Mouse (Mus musculus) ES-Bruce4 (cell line): ENCODE results near the gene Adamts3. TPM values are rescaled to one million over a fixed set of nuclear protein-coding genes. Genes with fewer than 3 reads are reported as not detected.

Experiments used
- H3K27ac ChIP-seq: 2 replicates; pipeline ENCODE4 v1.5.1; 2012; ENCODE audit warnings: low read length, inconsistent platforms; ENCODE audit not compliant: insufficient read depth
- H3K27me3 ChIP-seq: 2 replicates; pipeline ENCODE4 v1.6.1; 2012; ENCODE audit warnings: mild to moderate bottlenecking, low read length, inconsistent platforms; ENCODE audit not compliant: control insufficient read depth, poor library complexity, insufficient read depth, severe bottlenecking
- H3K36me3 ChIP-seq: 2 replicates; pipeline ENCODE4 v1.6.1; 2012; ENCODE audit warnings: inconsistent platforms, mild to moderate bottlenecking, low read length, moderate library complexity; ENCODE audit not compliant: control insufficient read depth, poor library complexity, insufficient read depth, severe bottlenecking
- H3K4me1 ChIP-seq: one replicate; pipeline ENCODE4 v1.8.1; 2011; ENCODE audit warnings: low read length; ENCODE audit not compliant: control insufficient read depth, insufficient read depth
- H3K4me3 ChIP-seq: 2 replicates; pipeline ENCODE4 v1.5.1; 2011; ENCODE audit warnings: low read depth, mild to moderate bottlenecking, low read length
- H3K9ac ChIP-seq: 2 replicates; pipeline ENCODE4 v1.6.1; 2012; ENCODE audit warnings: low read depth, mild to moderate bottlenecking, inconsistent platforms; ENCODE audit not compliant: poor library complexity, severe bottlenecking
- H3K9me3 ChIP-seq: replicated peaks from 2 replicates; pipeline ENCODE4 v1.6.1; 2012; ENCODE audit warnings: mild to moderate bottlenecking, low read length, inconsistent platforms; ENCODE audit not compliant: control insufficient read depth, poor library complexity, insufficient read depth, severe bottlenecking
- CTCF ChIP-seq: IDR thresholded peaks from one replicate; pipeline ENCODE4 v1.8.1; 2011; ENCODE audit warnings: low read depth, low read length
- EP300 ChIP-seq: IDR thresholded peaks from 2 replicates; pipeline ENCODE4 v1.6.1; 2011; ENCODE audit warnings: low read depth, low read length; ENCODE audit not compliant: insufficient read depth
- POLR2A ChIP-seq: IDR thresholded peaks from one replicate; pipeline ENCODE4 v1.8.1; 2011; ENCODE audit warnings: low read length; ENCODE audit not compliant: insufficient read depth
- polyA plus RNA-seq: library from polyadenylated mRNA; stranded (reverse); fragments of >200 nt; gene quantifications from 2 replicates; pipeline ENCODE4 v1.2.4, GENCODE M21; 2011; ENCODE audit warnings: low read depth; ENCODE audit not compliant: missing spikeins, insufficient read depth, insufficient read length

Adamts3 gene
- polyA plus RNA-seq, 1 experiment = 0.90 TPM

- TF ChIP-seq EP300 (no peak), POLR2A (no peak), CTCF (no peak)
- Histone ChIP-seq H3K27ac (no peak overlapping the region), H3K9ac (no peak overlapping the region), H3K36me3 (no peaks in the 10 kb centered on the region), H3K9me3 (0 out of 2 replicates have a peak, but pooled peaks cover 5% of the 10 kb centered on the region), H3K4me3 (no peak overlapping the region), H3K4me1 (no peaks in the 10 kb centered on the region), H3K27me3 (peaks cover 14% of the 10 kb centered on the region)
These were observed 1.7 kb downstream of the Adamts3 start for GRCm38 (mm10) chr5:89881425-89881824.

GRCm38 (mm10) chr5:89878866-89879392, 4.2 kb downstream of the Adamts3 start:
- Histone ChIP-seq H3K9me3 (0 out of 2 replicates have a peak, but pooled peaks cover 5% of the 10 kb centered on the region), H3K27ac (no peak overlapping the region), H3K9ac (no peak overlapping the region), H3K36me3 (no peaks in the 10 kb centered on the region), H3K27me3 (peaks cover 13% of the 10 kb centered on the region), H3K4me3 (no peak overlapping the region), H3K4me1 (no peaks in the 10 kb centered on the region)
- TF ChIP-seq POLR2A = no peak
- no peak for TF ChIP-seq CTCF
- TF ChIP-seq EP300 = no peak

- H3K36me3 ChIP-seq = no peaks in the 10 kb centered on the region
- no peak overlapping the region for H3K4me3 ChIP-seq
- no peaks in the 10 kb centered on the region for H3K27me3 ChIP-seq
- H3K4me1 ChIP-seq = no peaks in the 10 kb centered on the region
- no peak overlapping the region for H3K27ac ChIP-seq
- TF ChIP-seq POLR2A = no peak
- no peak for TF ChIP-seq EP300
- no peak for TF ChIP-seq CTCF
- no peak overlapping the region for H3K9ac ChIP-seq
- no peaks in the 10 kb centered on the region for H3K9me3 ChIP-seq
These were observed 10.5 kb downstream of the Adamts3 start for GRCm38 (mm10) chr5:89872661-89873060.

GRCm38 (mm10) chr5:89859603-89860002, 23.5 kb downstream of the Adamts3 start:
- H3K4me1 ChIP-seq = no peaks in the 10 kb centered on the region

GRCm38 (mm10) chr5:89858837-89859236, 24.3 kb downstream of the Adamts3 start:
- Histone ChIP-seq H3K27me3 (no peaks in the 10 kb centered on the region), H3K9ac (no peak overlapping the region), H3K9me3 (no peaks in the 10 kb centered on the region), H3K4me1 (no peaks in the 10 kb centered on the region), H3K4me3 (no peak overlapping the region), H3K36me3 (no peaks in the 10 kb centered on the region), H3K27ac (no peak overlapping the region)
- TF ChIP-seq POLR2A (no peak), CTCF (no peak), EP300 (no peak)

More at GRCm38 (mm10) chr5:89859603-89860002, 23.5 kb downstream of the Adamts3 start:
- Histone ChIP-seq H3K9me3 (no peaks in the 10 kb centered on the region), H3K27me3 (no peaks in the 10 kb centered on the region), H3K27ac (no peak overlapping the region), H3K9ac (no peak overlapping the region), H3K36me3 (no peaks in the 10 kb centered on the region), H3K4me3 (no peak overlapping the region)
- TF ChIP-seq CTCF = no peak
- no peak for TF ChIP-seq POLR2A
- no peak for TF ChIP-seq EP300

GRCm38 (mm10) chr5:89846551-89846950, 36.6 kb downstream of the Adamts3 start:
- Histone ChIP-seq H3K36me3 (no peaks in the 10 kb centered on the region), H3K4me3 (no peak overlapping the region), H3K27ac (no peak overlapping the region)

More at GRCm38 (mm10) chr5:89846551-89846950, 36.6 kb downstream of the Adamts3 start:
- H3K9ac ChIP-seq = no peak overlapping the region
- H3K4me1 ChIP-seq = no peaks in the 10 kb centered on the region
- no peaks in the 10 kb centered on the region for H3K9me3 ChIP-seq
- TF ChIP-seq CTCF (no peak), EP300 (no peak), POLR2A (no peak)
- no peaks in the 10 kb centered on the region for H3K27me3 ChIP-seq
